Mouse (Mus musculus): Measurements from ENCODE around the gene Spef1.
A peak's percentile ranks its signal among the peaks of the same experiment; 100 is the strongest.
"Not testable (repeated sequence)": the region's sequence is repeated elsewhere in the genome, so short reads cannot be mapped to it uniquely, and the experiment has no call there.

Gene Spef1

GRCm38 (mm10) chr2:131186771-131187601, at the start of gene Spef1, which contains the start of gene Cdc25b:
Gene Spef1, minus strand, starts transcription at chr2:131187282.
Gene Cdc25b, plus strand, starts transcription at chr2:131186949.
- peak; percentile 87 to 88 for DNase-seq (ENCODE audit: low spot score in 2 of 2)

GRCm38 (mm10) chr2:131234970-131235635, 48.0 kb upstream of the Spef1 start:
- no peak for DNase-seq (ENCODE audit: low spot score in 2 of 2)

GRCm38 (mm10) chr2:131234127-131234650, 47.1 kb upstream of the Spef1 start:
- DNase-seq (ENCODE audit: low spot score in 2 of 2): peak in 1 of 2 experiments; percentile 28

GRCm38 (mm10) chr2:131233307-131234126, 46.4 kb upstream of the Spef1 start, which contains the start of gene Mavs:
Gene Mavs, plus strand, starts transcription at chr2:131234063.
- peak; percentile 96 to 97 for DNase-seq (ENCODE audit: low spot score in 2 of 2)

GRCm38 (mm10) chr2:131232558-131232957, 45.5 kb upstream of the Spef1 start:
- DNase-seq (ENCODE audit: low spot score in 2 of 2): no peak

- DNase-seq (ENCODE audit: low spot score in 2 of 2): no peak
These were observed 40.2 kb upstream of the Spef1 start for GRCm38 (mm10) chr2:131227243-131227642.

- not testable (repeated sequence) for DNase-seq (ENCODE audit: low spot score in 2 of 2)
These were observed 39.6 kb upstream of the Spef1 start for GRCm38 (mm10) chr2:131226669-131227068.

GRCm38 (mm10) chr2:131225178-131225577, 38.1 kb upstream of the Spef1 start:
- DNase-seq (ENCODE audit: low spot score in 2 of 2): no peak

GRCm38 (mm10) chr2:131223569-131223968, 36.5 kb upstream of the Spef1 start:
- DNase-seq (ENCODE audit: low spot score in 2 of 2): no peak

- DNase-seq (ENCODE audit: low spot score in 2 of 2): peak in 1 of 2 experiments; percentile 38
These were observed 35.5 kb upstream of the Spef1 start for GRCm38 (mm10) chr2:131222562-131222961.

- DNase-seq (ENCODE audit: low spot score in 2 of 2): no peak
These were observed 34.9 kb upstream of the Spef1 start for GRCm38 (mm10) chr2:131221853-131222515.

GRCm38 (mm10) chr2:131220030-131220429, 32.9 kb upstream of the Spef1 start:
- no peak for DNase-seq (ENCODE audit: low spot score in 2 of 2)

GRCm38 (mm10) chr2:131215941-131216858, 29.1 kb upstream of the Spef1 start:
- no peak for DNase-seq (ENCODE audit: low spot score in 2 of 2)

- DNase-seq (ENCODE audit: low spot score in 2 of 2): no peak
These were observed 26.7 kb upstream of the Spef1 start for GRCm38 (mm10) chr2:131213773-131214172.

GRCm38 (mm10) chr2:131211026-131211615, 24.0 kb upstream of the Spef1 start:
- peak; percentile 32 to 57 for DNase-seq (ENCODE audit: low spot score in 2 of 2)

GRCm38 (mm10) chr2:131209969-131210792, 23.1 kb upstream of the Spef1 start:
- DNase-seq (ENCODE audit: low spot score in 2 of 2): peak; percentile 96 to 97

GRCm38 (mm10) chr2:131209125-131209795, 22.2 kb upstream of the Spef1 start:
- DNase-seq (ENCODE audit: low spot score in 2 of 2): no peak

- DNase-seq (ENCODE audit: low spot score in 2 of 2): no peak
These were observed 21.3 kb upstream of the Spef1 start for GRCm38 (mm10) chr2:131208356-131208755.
